Mouse (Mus musculus) thymus, postnatal 36 days (tissue): ENCODE data around the gene Mpzl2.
"Not testable (repeated sequence)": the region's sequence is repeated elsewhere in the genome, so short reads cannot be mapped to it uniquely, and the experiment has no call there.

Experiments used
- DNase-seq, 2 experiments: peaks; one replicate each; pipeline ENCODE4 v3.0.0; 2022; ENCODE audit warnings: mixed read lengths in 2 of 2

The Mpzl2 gene

GRCm38 (mm10) chr9:45037803-45038202 is 1.8 kb upstream of the Mpzl2 start:
- not testable (repeated sequence) for DNase-seq

DNA sequence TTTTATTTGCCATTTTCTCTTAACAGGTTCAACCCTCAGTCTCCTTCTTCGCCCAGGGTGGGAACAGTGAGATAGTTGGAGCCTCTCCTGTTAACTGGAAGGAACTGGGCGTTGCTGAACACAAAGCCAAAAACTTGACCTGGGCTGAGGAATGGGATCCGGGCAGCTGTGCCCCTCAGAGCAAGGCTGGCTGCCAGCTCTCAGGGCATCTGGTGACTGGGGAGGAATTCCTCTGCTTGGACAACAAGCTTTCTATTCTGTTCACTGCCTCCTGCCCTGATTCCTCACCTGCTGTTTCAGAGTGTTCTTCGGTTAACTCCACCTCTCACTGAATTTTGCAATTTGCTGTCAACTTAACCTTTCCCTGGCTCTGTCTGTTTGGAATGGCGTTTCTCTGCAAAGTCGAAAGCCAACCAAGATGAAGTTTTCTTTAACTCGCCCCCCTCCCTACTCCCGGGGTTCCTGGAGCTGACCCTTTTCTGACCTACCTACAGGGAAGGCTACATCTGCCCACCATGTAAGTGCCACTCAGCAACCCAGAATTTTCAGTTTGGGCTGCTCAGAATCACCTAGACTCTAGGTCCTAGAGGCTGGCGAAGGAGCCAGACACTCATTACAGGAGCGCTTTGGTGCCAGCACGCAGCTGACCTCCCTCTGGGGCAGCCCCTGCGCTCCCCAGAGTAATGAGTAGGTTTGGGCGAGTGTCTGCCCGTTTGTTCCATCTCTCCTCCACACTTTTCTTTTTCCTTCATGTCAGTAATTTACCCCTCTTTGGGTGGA is 657 bp downstream of the Mpzl2 start:
- DNase-seq = no peak

- no peak for DNase-seq
Observed at GRCm38 (mm10) chr9:45041131-45041838, 1.7 kb downstream of the Mpzl2 start.

DNA sequence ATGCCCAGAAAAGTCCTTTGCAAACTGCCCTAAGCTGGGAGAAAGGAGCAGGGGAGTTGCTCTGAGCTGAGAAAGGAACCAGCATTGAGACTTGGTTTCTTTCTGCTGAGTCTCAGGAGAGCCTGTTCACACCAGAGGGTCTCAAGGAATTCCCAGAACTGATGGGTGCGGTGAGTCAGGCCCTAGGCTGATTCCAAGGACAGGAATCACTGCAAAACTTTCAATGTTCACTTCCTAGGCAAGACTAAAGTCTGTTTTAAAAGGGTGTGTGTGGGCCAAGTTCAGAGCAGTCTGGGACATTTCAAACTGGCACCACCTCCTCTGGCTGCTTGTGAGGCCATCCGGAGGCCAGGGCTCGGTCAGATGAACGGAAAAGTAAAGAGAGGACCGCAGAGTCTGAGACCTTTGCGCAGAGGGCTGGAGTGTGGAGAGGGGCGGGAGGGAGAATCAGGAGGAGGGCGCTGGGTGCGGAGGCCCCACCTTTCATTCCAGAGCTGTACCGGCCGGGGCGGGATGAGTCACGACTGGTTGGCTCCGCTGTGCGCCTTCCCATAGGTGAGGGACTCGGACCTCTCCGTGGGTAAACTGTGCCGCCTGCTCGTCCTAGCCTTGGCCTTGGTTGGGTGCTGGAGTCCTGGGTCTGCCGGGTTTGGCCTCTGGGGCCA is 2.6 kb downstream of the Mpzl2 start:
- DNase-seq = peak in 1 of 2 experiments; percentile 41

GRCm38 (mm10) chr9:45042947-45043346 is 3.3 kb downstream of the Mpzl2 start:
- no peak for DNase-seq

DNA sequence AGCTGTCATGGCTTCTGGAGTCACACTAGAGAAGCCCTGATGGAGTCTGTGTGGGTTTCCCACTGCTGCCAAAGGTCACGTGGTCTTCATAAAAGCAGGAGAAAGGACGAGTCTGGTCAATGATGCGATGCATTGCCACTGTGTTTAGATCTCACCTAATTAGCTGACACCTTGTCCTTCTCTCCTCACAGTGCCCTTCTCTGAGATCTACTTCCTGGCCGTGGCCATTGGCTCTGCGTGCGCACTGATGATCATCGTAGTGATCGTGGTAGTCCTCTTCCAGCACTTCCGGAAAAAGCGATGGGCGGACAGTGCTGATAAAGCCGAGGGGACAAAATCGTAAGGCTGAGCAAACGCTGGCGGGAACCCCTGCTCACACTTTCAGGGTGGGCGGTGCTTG is 7.4 kb downstream of the Mpzl2 start:
- no peak for DNase-seq

GRCm38 (mm10) chr9:45048511-45048910 is 8.9 kb downstream of the Mpzl2 start:
- DNase-seq = no peak

- DNase-seq = no peak
Observed at GRCm38 (mm10) chr9:45049731-45050130, 10.1 kb downstream of the Mpzl2 start.

- no peak for DNase-seq
Observed at GRCm38 (mm10) chr9:45050301-45050700, 10.7 kb downstream of the Mpzl2 start.

- peak; percentile 86 to 87 for DNase-seq
Observed at GRCm38 (mm10) chr9:45055082-45055713, 15.6 kb downstream of the Mpzl2 start, which contains the start of gene Mpzl3. TSS of gene Mpzl3 (plus strand) at chr9:45055186.

GRCm38 (mm10) chr9:45058304-45058940 is 18.8 kb downstream of the Mpzl2 start:
- peak; percentile 29 to 45 for DNase-seq

- DNase-seq = no peak
Observed at GRCm38 (mm10) chr9:45060151-45060550, 20.6 kb downstream of the Mpzl2 start.

- DNase-seq = no peak
Observed at GRCm38 (mm10) chr9:45062677-45063076, 23.1 kb downstream of the Mpzl2 start.

- no peak for DNase-seq
Observed at GRCm38 (mm10) chr9:45064421-45064820, 24.8 kb downstream of the Mpzl2 start.

DNA sequence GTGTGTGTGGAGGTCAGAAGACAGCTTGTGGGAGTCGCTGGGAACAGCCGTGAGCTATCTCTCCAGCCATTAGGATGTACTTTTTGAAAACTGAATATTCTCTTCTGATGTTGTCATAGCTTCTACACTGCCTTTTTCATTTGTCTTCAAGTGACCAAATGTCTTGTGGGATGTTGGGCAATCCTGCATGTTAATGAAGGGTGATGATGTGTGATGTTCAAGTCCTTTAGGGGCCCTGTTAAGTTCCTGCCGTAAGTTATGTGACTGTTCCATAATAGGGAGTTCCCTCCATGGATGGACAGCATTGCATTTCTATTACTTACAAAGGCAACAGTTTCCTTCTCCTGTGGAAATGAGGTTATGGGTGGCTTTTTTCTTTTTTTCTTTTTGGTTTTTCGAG is 27.1 kb downstream of the Mpzl2 start:
- no peak for DNase-seq

DNA sequence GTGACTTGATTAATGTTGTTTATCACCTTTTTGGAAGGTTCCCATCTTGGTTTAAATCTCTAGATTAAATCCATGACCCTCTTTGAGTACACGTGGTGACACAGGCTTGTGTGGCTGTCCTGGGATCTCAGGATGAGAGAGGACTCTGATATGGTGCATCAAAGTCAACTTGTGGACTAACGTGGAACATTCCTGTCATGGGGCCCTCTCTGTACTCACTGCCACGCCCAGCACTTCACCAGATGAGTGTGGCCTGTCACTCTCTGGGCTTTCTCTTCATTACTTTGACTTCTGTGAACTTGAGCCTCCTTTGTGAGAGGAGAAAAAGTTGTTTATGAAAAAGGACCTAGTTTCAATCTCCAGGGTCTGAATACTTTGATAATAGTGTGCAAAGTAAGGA is 32.2 kb downstream of the Mpzl2 start:
- no peak for DNase-seq

DNA sequence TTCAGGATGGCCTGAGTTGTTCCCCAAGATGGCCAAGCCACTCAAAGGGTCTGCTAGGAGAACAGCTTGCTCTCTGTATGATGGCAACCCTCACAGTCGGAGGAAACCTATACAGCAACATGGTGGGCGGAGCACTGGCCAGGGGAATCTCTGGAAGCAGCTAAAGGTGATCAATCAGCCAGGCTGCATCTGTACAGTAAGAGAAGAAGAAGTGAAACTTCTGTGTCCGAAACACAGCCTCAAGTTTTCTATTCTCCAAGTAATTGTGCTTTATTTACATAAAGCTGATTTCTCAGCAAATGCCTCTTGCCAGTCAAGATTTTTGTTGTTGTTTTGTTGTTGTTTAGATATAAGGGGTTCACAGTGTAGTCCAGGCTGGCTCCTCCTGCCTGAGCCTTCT is 38.3 kb downstream of the Mpzl2 start:
- DNase-seq = no peak

DNA sequence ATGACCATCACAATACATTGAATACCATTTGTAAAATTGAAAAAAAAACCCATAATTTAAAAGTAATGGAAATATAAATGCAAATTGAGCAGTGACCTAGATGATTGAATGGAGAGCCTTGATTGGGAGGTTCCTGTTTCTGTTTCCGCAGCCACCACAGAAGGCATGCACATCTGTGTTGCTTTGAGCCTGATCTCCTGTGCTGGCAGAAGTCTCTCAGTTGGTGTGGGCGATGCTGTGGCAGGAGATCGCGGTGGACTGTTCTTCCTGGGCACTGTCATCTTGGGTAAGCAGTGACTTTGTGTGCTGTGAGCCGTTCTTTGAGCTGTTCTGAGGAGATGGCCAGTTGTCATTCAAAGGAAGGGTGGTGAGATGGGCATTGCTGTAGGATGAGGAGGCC is 39.4 kb downstream of the Mpzl2 start, which contains the start of gene Jaml:
Gene Jaml, plus strand, starts transcription at position 173 of the 400 bp plus-strand sequence.
- peak; percentile 51 to 61 for DNase-seq

- DNase-seq = no peak
Observed at GRCm38 (mm10) chr9:45083132-45083531, 43.5 kb downstream of the Mpzl2 start.

- no peak for DNase-seq
Observed at GRCm38 (mm10) chr9:45084556-45084955, 45.0 kb downstream of the Mpzl2 start.

GRCm38 (mm10) chr9:45085741-45086690 is 46.4 kb downstream of the Mpzl2 start:
- no peak for DNase-seq
